Mouse (Mus musculus) spleen, adult 2 months (tissue): ENCODE results near the gene Mtmr11.

Source experiments
- CTCF ChIP-seq: fragments of 200-500 bp; IDR thresholded peaks from 2 replicates; pipeline ENCODE4 v1.5.1; 2011; ENCODE audit warnings: mild to moderate bottlenecking, inconsistent platforms; ENCODE audit not compliant: insufficient read depth, insufficient read length, insufficient replicate concordance; ENCODE audit errors: extremely low read depth
- POLR2A ChIP-seq: fragments of 200-500 bp; IDR thresholded peaks from 2 replicates; pipeline ENCODE4 v1.6.1; 2011; ENCODE audit warnings: low read depth, low read length, inconsistent platforms

DNA sequence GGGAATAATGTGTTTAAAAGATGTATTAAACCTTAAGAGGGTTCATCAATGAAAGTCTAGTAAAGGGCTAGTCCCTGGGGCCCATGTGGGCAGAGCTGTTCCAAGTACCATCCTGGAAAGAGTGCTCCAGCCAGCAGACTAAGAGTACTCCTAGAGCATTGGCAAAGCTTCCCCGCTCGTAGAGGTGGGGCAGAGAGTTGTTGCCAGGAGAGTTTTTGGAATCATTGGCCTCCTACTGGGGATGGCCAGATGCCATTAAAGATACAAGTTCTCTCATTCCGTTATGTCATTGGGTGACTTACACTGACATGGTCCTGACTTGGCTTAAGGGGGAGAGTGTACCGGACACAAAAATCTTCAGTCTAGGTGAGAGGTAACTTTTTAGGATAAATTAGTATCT is 17.7 kb downstream of the Mtmr11 start:
- TF ChIP-seq POLR2A: no peak
- TF ChIP-seq CTCF: no peak
